Mouse (Mus musculus) ES-E14 (cell line): ENCODE data around the gene Olfr986. TPM values are rescaled to one million over a fixed set of nuclear protein-coding genes. Genes with fewer than 3 reads are reported as not detected.

Source experiments
- DNase-seq: peaks from one replicate; pipeline ENCODE4 v3.0.0-alpha.2; 2013; ENCODE audit warnings: low read depth, low spot score
- H3K27ac ChIP-seq: 2 replicates; pipeline ENCODE4 v1.5.1; 2012; ENCODE audit warnings: low read depth, mild to moderate bottlenecking, low read length, moderate library complexity, mixed read lengths; ENCODE audit not compliant: poor library complexity, insufficient read depth, severe bottlenecking
- H3K36me3 ChIP-seq: 2 replicates; pipeline ENCODE4 v1.6.1; 2012; ENCODE audit warnings: mild to moderate bottlenecking, low read length, moderate library complexity, mixed read lengths; ENCODE audit not compliant: control insufficient read depth, poor library complexity, insufficient read depth, severe bottlenecking
- H3K4me1 ChIP-seq, 2 experiments: fragments of 150-350 bp in 1 of 2; sonication (generic) in 1 of 2; 2 replicates each; pipeline ENCODE4 v1.6.1; 2012; ENCODE audit warnings: low read length in 2 of 2, mild to moderate bottlenecking in 1 of 2, mixed read lengths in 1 of 2; ENCODE audit not compliant: control insufficient read depth in 2 of 2, insufficient read depth in 2 of 2, poor library complexity in 1 of 2
- H3K4me3 ChIP-seq, 2 experiments: fragments of 150-350 bp in 1 of 2; sonication (generic) in 1 of 2; 2 replicates each; pipeline ENCODE4 v1.5.1; 2012; ENCODE audit warnings: low read length in 2 of 2, low read depth in 1 of 2, mild to moderate bottlenecking in 1 of 2, mixed read lengths in 1 of 2; ENCODE audit not compliant: insufficient read depth in 1 of 2, poor library complexity in 1 of 2, severe bottlenecking in 1 of 2
- H3K9ac ChIP-seq: 2 replicates; pipeline ENCODE4 v1.6.1; 2012; ENCODE audit warnings: low read depth, mild to moderate bottlenecking, low read length, mixed read lengths; ENCODE audit not compliant: poor library complexity, insufficient read depth, severe bottlenecking
- H3K9me3 ChIP-seq: fragments of 150-350 bp; sonication (generic); 2 replicates; pipeline ENCODE4 v1.6.1; 2012; ENCODE audit warnings: low read depth, mild to moderate bottlenecking, low read length; ENCODE audit not compliant: control insufficient read depth, insufficient read depth
- CHD2 ChIP-seq: IDR thresholded peaks from 2 replicates; pipeline ENCODE4 v1.6.1; 2014; ENCODE audit warnings: mild to moderate bottlenecking, low read depth, low read length, inconsistent platforms
- HCFC1 ChIP-seq: IDR thresholded peaks from 2 replicates; pipeline ENCODE4 v1.6.1; 2012; ENCODE audit warnings: low read length, inconsistent platforms, borderline replicate concordance; ENCODE audit not compliant: insufficient read depth
- MAFK ChIP-seq: IDR thresholded peaks from 2 replicates; pipeline ENCODE4 v1.6.1; 2014; ENCODE audit warnings: mild to moderate bottlenecking, low read depth, low read length, inconsistent platforms; ENCODE audit not compliant: insufficient read depth
- ZC3H11A ChIP-seq: IDR thresholded peaks from 2 replicates; pipeline ENCODE4 v1.6.1; 2012; ENCODE audit warnings: low read depth, mild to moderate bottlenecking, inconsistent platforms, low read length, borderline replicate concordance
- ZNF384 ChIP-seq: IDR thresholded peaks from 2 replicates; pipeline ENCODE4 v1.6.1; 2012; ENCODE audit warnings: low read depth, low read length, inconsistent platforms
- in situ Hi-C, 2 experiments: fragments of 600-800 bp; cut with MboI; formaldehyde crosslinking; loops; one replicate each; pipeline ENCODE4 v1.15.1; 2025; ENCODE audit warnings: low sequenced_read_pairs in 2 of 2, inconsistent platforms in 1 of 2; ENCODE audit not compliant: unreplicated experiment in 2 of 2
- total RNA-seq: library from RNA; depleted of rRNA; stranded (reverse); fragments of 300-350 nt; gene quantifications from 2 replicates; pipeline ENCODE4 v1.2.3, GENCODE M21; 2012

The Olfr986 gene
- total RNA-seq, 1 experiment, result 0.31 TPM

- Histone ChIP-seq H3K36me3 (peaks cover 2% of the 10 kb centered on the region), H3K9ac (peak within 1 kb of the TSS; percentile 70), H3K27ac (peak within 1 kb of the TSS; percentile 65; the same call in 1 of the 2 replicates), H3K4me1 (peaks cover 0 to 4% of the 10 kb centered on the region in 2 experiments; a peak in 1 of 4 replicates), H3K9me3 (no peaks in the 10 kb centered on the region), H3K4me3 (peak within 1 kb of the TSS; percentile 72 to 87)
- in situ Hi-C loops, result no loop called here
- DNase-seq, result peak; percentile 66
- no peak; the same call in 1 of the 2 replicates for TF ChIP-seq ZC3H11A
- no peak for TF ChIP-seq ZNF384
- 0 out of 2 replicates have a peak, but pooled peaks have one; percentile 26 for TF ChIP-seq CHD2
- no peak for TF ChIP-seq MAFK
- TF ChIP-seq HCFC1, result no peak
Measured at GRCm38 (mm10) chr9:40192098-40193038, 11.6 kb downstream of the Olfr986 start, which contains the start of gene Zfp202. Gene Zfp202, plus strand, starts transcription at chr9:40192316.

- TF ChIP-seq ZC3H11A (no peak), HCFC1 (no peak)
- in situ Hi-C loops, result no loop called here
- Histone ChIP-seq H3K4me1 (peaks cover 0 to 4% of the 10 kb centered on the region in 2 experiments; a peak in 1 of 4 replicates), H3K27ac (no peak overlapping the region), H3K4me3 (no peak overlapping the region), H3K9me3 (no peaks in the 10 kb centered on the region), H3K36me3 (peaks cover 9% of the 10 kb centered on the region), H3K9ac (no peak overlapping the region)
- DNase-seq, result no peak
Measured at GRCm38 (mm10) chr9:40195981-40196380, 15.3 kb downstream of the Olfr986 start.

GRCm38 (mm10) chr9:40206546-40206950 is 25.8 kb downstream of the Olfr986 start:
- DNase-seq, result no peak
- TF ChIP-seq CHD2 (no peak), ZNF384 (no peak), MAFK (no peak), HCFC1 (no peak), ZC3H11A (no peak)
- Histone ChIP-seq H3K9me3 (no peaks in the 10 kb centered on the region), H3K9ac (no peak overlapping the region), H3K27ac (no peak overlapping the region), H3K36me3 (peaks cover 36% of the 10 kb centered on the region), H3K4me3 (no peak overlapping the region), H3K4me1 (peaks cover 4 to 5% of the 10 kb centered on the region in 2 experiments)
- in situ Hi-C loops, result no loop called here

GRCm38 (mm10) chr9:40210744-40211143 is 30.0 kb downstream of the Olfr986 start:
- Histone ChIP-seq H3K4me1 (peaks cover 4 to 5% of the 10 kb centered on the region in 2 experiments), H3K9me3 (no peaks in the 10 kb centered on the region), H3K27ac (no peak overlapping the region), H3K4me3 (no peak overlapping the region), H3K9ac (no peak overlapping the region), H3K36me3 (peaks cover 40% of the 10 kb centered on the region)
- no peak for TF ChIP-seq CHD2
- no peak for TF ChIP-seq ZNF384
- no peak for TF ChIP-seq ZC3H11A
- in situ Hi-C loops, result no loop called here
- DNase-seq, result no peak
